Mouse (Mus musculus): ENCODE measurements around the gene Spsb4. TPM values are rescaled to one million over a fixed set of nuclear protein-coding genes. Genes with fewer than 3 reads are reported as not detected.

The Spsb4 gene
- polyA plus RNA-seq, 1 experiment from 2014 or later: 16.6 TPM

DNA sequence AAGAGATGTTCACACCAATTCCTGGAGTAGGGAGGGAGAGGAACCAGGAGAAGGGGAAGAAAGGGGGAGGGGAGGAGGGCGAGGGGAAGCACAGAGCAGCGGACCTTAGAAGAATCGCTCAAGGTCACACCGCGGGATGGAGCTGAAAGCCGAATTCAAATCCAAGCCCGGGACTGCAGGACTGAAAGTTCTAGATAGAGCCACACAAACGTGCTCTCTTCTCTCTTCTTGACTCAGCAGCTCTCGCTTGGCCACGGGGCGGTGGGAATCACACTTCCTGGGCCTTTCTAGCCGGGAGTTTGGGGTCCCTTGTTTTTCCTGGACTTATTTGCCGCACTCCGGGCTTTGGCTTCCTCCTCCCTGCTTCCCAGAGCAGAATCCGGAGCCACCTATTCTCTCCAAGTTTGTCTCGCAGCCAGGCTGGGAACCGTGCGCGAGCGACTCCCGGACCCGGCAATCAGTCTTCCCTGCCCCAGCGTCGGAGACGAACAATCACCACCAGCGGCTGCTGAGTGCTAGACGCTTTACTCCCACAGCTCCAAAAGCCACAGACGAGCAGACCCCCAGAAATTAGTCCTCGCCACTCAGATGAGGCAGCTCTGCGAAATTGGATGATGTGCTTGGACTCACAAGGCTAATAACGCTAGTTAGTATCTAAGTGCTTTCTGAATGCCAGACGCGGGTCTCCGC lies 1.4 kb downstream of the Spsb4 start:
- no peak overlapping the region for H3K27ac ChIP-seq (ENCODE audit: low read depth)
- no peak for TF ChIP-seq CTCF (IDR thresholded peaks at IDR 0.05; ENCODE audit: low read depth)
- peaks cover 11% of the 10 kb centered on the region for H3K4me1 ChIP-seq (ENCODE audit: insufficient read depth)
- H3K36me3 ChIP-seq (ENCODE audit: insufficient read depth): no peaks in the 10 kb centered on the region
- ATAC-seq (ENCODE audit: insufficient read depth): no peak
- H3K9ac ChIP-seq: peak overlapping the region; percentile 75
- DNase-seq: peak; percentile 63
- peaks cover 4% of the 10 kb centered on the region; the same call in 1 of the 2 replicates for H3K27me3 ChIP-seq (ENCODE audit: insufficient read depth, low read length)
- peak overlapping the region; percentile 60 for H3K4me3 ChIP-seq (ENCODE audit: low read depth, low read length)
- peak overlapping the region; percentile 92 for H3K4me2 ChIP-seq
- no peaks in the 10 kb centered on the region for H3K9me3 ChIP-seq (ENCODE audit: low read depth, low read length)
- 2% methylated on average over 34 of the region's 34 CpGs for WGBS

DNA sequence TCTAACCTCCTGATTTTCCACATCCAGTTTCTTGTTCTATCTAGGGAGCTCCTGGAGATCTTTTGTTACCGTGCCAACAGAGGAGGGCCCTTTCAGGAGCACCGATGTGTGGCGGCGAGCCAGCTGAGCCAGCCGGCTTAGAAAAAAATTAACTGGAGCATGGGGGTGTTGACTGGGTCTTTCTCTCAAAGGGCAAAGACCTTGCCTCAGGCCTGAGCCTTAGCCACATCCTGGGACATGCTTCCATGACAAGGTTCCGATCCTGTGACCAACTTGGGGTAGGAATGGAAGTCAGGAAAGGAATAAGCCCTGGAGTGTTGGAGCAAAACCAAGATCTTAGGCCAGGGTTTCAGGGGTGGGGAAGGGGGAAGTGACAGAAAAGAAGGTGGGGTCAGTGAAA lies 2.9 kb downstream of the Spsb4 start:
- Histone ChIP-seq H3K36me3 (ENCODE audit: insufficient read depth) (no peaks in the 10 kb centered on the region), H3K4me2 (peak overlapping the region; percentile 18; the same call in 1 of the 2 replicates), H3K27me3 (ENCODE audit: insufficient read depth, low read length) (peaks cover 4% of the 10 kb centered on the region; the same call in 1 of the 2 replicates), H3K9ac (no peak overlapping the region), H3K9me3 (ENCODE audit: low read depth, low read length) (no peaks in the 10 kb centered on the region), H3K4me3 (ENCODE audit: low read depth, low read length) (no peak overlapping the region), H3K4me1 (ENCODE audit: insufficient read depth) (peaks cover 11% of the 10 kb centered on the region), H3K27ac (ENCODE audit: low read depth) (no peak overlapping the region)
- no peak for ATAC-seq (ENCODE audit: insufficient read depth)
- DNase-seq: peak; percentile 73
- 25% methylated on average over 6 of the region's 6 CpGs for WGBS
- TF ChIP-seq CTCF (IDR thresholded peaks at IDR 0.05; ENCODE audit: low read depth): no peak

DNA sequence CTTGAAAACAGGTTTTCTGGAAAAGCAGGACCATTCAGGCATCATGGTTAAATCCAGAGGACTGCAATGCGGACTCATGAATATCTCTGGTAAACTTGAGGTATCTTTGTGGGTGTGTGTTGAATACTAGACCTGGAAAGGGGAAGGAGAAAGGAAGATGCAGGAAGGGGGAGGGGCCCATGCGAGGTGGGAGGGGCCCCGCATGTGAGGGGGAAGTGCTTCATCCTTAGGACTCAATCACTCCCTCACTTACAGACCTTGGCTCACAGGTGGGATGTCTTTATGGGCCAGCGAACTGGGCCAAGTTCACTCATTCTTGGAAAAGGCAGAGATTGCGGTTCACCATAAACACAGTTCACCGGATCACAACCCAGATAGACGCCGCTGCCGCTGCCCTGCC lies 4.9 kb downstream of the Spsb4 start:
- no peaks in the 10 kb centered on the region for H3K9me3 ChIP-seq (ENCODE audit: low read depth, low read length)
- H3K36me3 ChIP-seq (ENCODE audit: insufficient read depth): no peaks in the 10 kb centered on the region
- no peak overlapping the region for H3K9ac ChIP-seq
- no peak for TF ChIP-seq CTCF (IDR thresholded peaks at IDR 0.05; ENCODE audit: low read depth)
- peaks cover 11% of the 10 kb centered on the region for H3K4me1 ChIP-seq (ENCODE audit: insufficient read depth)
- no peak overlapping the region for H3K4me2 ChIP-seq
- H3K27me3 ChIP-seq (ENCODE audit: insufficient read depth, low read length): peaks cover 4% of the 10 kb centered on the region; the same call in 1 of the 2 replicates
- ATAC-seq (ENCODE audit: insufficient read depth) (no peak), DNase-seq (no peak)
- WGBS: 78% methylated on average over 9 of the region's 9 CpGs
- H3K27ac ChIP-seq (ENCODE audit: low read depth): no peak overlapping the region
- H3K4me3 ChIP-seq (ENCODE audit: low read depth, low read length): no peak overlapping the region

DNA sequence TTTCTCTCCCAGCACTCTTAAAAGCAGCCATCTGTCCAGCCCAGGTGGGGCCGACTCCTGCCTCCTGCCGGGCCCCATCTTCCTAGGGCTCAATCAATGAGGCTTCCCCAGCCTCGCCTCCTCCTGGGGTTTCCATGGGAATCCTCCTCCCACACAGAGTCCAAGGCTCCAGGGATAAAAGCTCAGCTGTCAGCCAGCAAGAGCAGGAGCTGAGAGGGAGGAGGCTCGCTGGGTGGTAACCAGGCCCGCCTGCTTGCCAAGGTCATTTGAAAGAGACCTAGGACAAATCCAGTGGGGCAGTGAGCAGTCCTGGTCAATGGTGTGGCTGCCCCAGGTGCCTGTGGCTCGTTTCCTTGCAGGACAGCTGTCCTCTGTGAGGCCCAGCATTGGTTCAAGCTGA lies 5.5 kb downstream of the Spsb4 start:
- no peak for ATAC-seq (ENCODE audit: insufficient read depth)
- 47% methylated on average over 6 of the region's 6 CpGs for WGBS
- DNase-seq: no peak

DNA sequence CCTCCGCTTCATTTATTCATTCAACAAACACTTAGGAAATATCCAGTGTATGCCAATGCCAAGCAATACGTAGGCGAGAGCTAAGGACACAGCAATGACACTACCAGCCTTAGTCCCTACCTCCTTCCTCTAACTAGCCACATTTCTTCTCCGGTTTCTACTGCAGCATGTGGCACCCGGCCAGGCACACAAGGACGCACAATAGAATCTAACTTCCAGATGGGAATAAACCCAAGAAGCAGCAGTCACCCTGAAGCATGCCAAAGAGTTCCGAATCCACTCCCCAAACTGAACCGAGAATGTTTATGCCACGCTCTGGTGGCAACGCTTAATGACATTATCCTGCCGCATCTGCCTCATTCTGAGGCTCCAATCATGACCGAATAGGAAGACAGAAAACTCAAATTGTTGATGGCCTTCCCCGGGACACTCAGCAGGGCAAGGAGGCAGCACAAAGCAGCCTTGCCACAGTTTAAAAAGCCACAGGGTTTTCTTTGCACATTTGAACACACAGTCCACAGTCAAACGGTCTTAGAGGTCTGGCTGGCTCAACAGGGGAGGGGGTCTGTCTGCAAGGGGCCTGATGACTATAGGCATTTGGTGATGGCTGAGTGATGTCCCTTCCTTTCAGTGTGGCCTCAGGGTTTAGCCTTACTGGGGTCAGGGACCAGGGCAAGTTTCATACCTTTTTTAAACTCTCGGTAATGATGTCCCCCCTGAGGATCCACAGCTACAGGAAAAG lies 7.0 kb downstream of the Spsb4 start:
- no peak overlapping the region for H3K27ac ChIP-seq (ENCODE audit: low read depth)
- H3K9me3 ChIP-seq (ENCODE audit: low read depth, low read length): no peaks in the 10 kb centered on the region
- DNase-seq (peak; percentile 19), ATAC-seq (ENCODE audit: insufficient read depth) (no peak)
- TF ChIP-seq CTCF (IDR thresholded peaks at IDR 0.05; ENCODE audit: low read depth): no peak
- no peak overlapping the region for H3K4me3 ChIP-seq (ENCODE audit: low read depth, low read length)
- H3K36me3 ChIP-seq (ENCODE audit: insufficient read depth): no peaks in the 10 kb centered on the region
- no peak overlapping the region for H3K9ac ChIP-seq
- 66% methylated on average over 15 of the region's 15 CpGs for WGBS
- H3K4me2 ChIP-seq: no peak overlapping the region
- H3K27me3 ChIP-seq (ENCODE audit: insufficient read depth, low read length): no peaks in the 10 kb centered on the region
- H3K4me1 ChIP-seq (ENCODE audit: insufficient read depth): peaks cover 8% of the 10 kb centered on the region

More for the DNA sequence above, 5.5 kb downstream of the Spsb4 start:
- Histone ChIP-seq H3K4me2 (no peak overlapping the region), H3K9ac (no peak overlapping the region), H3K27ac (ENCODE audit: low read depth) (no peak overlapping the region), H3K9me3 (ENCODE audit: low read depth, low read length) (no peaks in the 10 kb centered on the region), H3K4me1 (ENCODE audit: insufficient read depth) (peaks cover 11% of the 10 kb centered on the region), H3K36me3 (ENCODE audit: insufficient read depth) (no peaks in the 10 kb centered on the region), H3K27me3 (ENCODE audit: insufficient read depth, low read length) (peaks cover 4% of the 10 kb centered on the region; the same call in 1 of the 2 replicates), H3K4me3 (ENCODE audit: low read depth, low read length) (no peak overlapping the region)
- no peak for TF ChIP-seq CTCF (IDR thresholded peaks at IDR 0.05; ENCODE audit: low read depth)

DNA sequence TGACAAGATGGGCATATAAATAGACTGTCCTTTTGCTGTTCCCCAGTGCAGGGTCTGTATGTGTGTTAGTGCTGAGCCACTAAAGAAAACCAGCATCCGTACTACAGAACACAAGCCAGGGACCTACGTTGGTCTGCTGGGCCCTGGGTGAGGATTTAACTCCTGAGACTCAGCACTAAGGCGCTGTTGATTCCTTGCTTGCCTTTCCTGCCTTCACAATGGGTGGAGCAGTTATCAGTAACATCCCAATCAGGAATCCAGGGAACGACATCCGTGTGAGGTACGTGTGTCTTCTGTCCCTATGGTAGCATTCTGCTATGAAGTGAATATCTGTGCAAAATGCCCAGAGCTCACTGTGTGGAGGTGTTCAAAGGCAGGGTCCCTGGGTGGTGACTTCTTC lies 8.2 kb downstream of the Spsb4 start:
- 82% methylated on average over 6 of the region's 6 CpGs for WGBS

DNA sequence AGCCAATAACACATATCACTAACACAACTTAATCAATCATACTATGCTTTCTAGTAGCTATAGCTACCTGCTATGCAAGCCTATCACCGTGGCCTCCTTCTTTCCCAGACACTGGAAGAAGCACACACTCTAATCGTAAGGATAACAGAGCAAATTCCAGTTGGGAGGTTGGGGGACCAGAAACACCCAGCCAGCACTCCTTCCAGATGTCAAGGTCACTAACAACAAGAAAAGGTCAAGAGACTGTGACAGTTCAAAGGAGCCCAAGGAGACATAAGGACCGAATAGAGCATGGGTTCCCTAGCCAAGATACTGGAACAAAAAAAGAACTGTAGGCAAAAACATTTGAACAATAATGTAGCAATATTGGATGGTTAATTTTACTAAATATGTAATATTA lies 13.9 kb downstream of the Spsb4 start:
- 26% methylated on average over 3 of the region's 3 CpGs for WGBS
- no peaks in the 10 kb centered on the region for H3K27me3 ChIP-seq (ENCODE audit: insufficient read depth, low read length)
- H3K4me1 ChIP-seq (ENCODE audit: insufficient read depth): 0 out of 2 replicates have a peak, but pooled peaks cover 5% of the 10 kb centered on the region
- ATAC-seq (ENCODE audit: insufficient read depth): no peak
- no peak for TF ChIP-seq CTCF (IDR thresholded peaks at IDR 0.05; ENCODE audit: low read depth)
- no peaks in the 10 kb centered on the region for H3K9me3 ChIP-seq (ENCODE audit: low read depth, low read length)
- no peak overlapping the region for H3K27ac ChIP-seq (ENCODE audit: low read depth)
- H3K36me3 ChIP-seq (ENCODE audit: insufficient read depth): no peaks in the 10 kb centered on the region
- H3K4me2 ChIP-seq: no peak overlapping the region
- no peak overlapping the region for H3K9ac ChIP-seq
- no peak for DNase-seq
- H3K4me3 ChIP-seq (ENCODE audit: low read depth, low read length): no peak overlapping the region

More for the DNA sequence above, 8.2 kb downstream of the Spsb4 start:
- H3K36me3 ChIP-seq (ENCODE audit: insufficient read depth): no peaks in the 10 kb centered on the region
- H3K9me3 ChIP-seq (ENCODE audit: low read depth, low read length): no peaks in the 10 kb centered on the region
- DNase-seq: no peak
- H3K4me3 ChIP-seq (ENCODE audit: low read depth, low read length): no peak overlapping the region
- H3K4me2 ChIP-seq: no peak overlapping the region
- H3K27me3 ChIP-seq (ENCODE audit: insufficient read depth, low read length): no peaks in the 10 kb centered on the region
- no peak for ATAC-seq (ENCODE audit: insufficient read depth)
- no peak overlapping the region for H3K27ac ChIP-seq (ENCODE audit: low read depth)
- H3K9ac ChIP-seq: no peak overlapping the region
- no peak for TF ChIP-seq CTCF (IDR thresholded peaks at IDR 0.05; ENCODE audit: low read depth)
- peaks cover 3% of the 10 kb centered on the region; the same call in 1 of the 2 replicates for H3K4me1 ChIP-seq (ENCODE audit: insufficient read depth)

All from lung, embryonic 14.5 days (tissue).